Mouse (Mus musculus) heart, postnatal 0 days (tissue): Measurements from ENCODE around the gene Dapk3. TPM values are rescaled to one million over a fixed set of nuclear protein-coding genes. Genes with fewer than 3 reads are reported as not detected.
"Not testable (repeated sequence)": the region's sequence is repeated elsewhere in the genome, so short reads cannot be mapped to it uniquely, and the experiment has no call there.

ENCODE experiments used
- ATAC-seq: fragments of 200-750 bp; cut with Nextera tagmentation; 2 replicates; pipeline ENCODE4 v1.8.0; 2017; ENCODE audit warnings: low read depth, moderate number of reproducible peaks, moderate library complexity; ENCODE audit not compliant: insufficient read depth
- DNase-seq: peaks from one replicate; pipeline ENCODE4 v3.0.0-alpha.2; 2016; ENCODE audit warnings: low spot score
- H3K27ac ChIP-seq: fragments of 300-500 bp; sonication (generic); 2 replicates; pipeline ENCODE4 v1.5.1; 2014; ENCODE audit warnings: low read depth, mild to moderate bottlenecking
- H3K27me3 ChIP-seq: fragments of 300-500 bp; sonication (generic); 2 replicates; pipeline ENCODE4 v1.6.1; 2014; ENCODE audit warnings: low read length, mixed read lengths; ENCODE audit not compliant: control insufficient read depth, insufficient read depth
- H3K36me3 ChIP-seq: fragments of 300-500 bp; sonication (generic); replicated peaks from 2 replicates; pipeline ENCODE4 v1.6.1; 2014; ENCODE audit warnings: low read length, mixed read lengths; ENCODE audit not compliant: control insufficient read depth, insufficient read depth
- H3K4me1 ChIP-seq: fragments of 300-500 bp; sonication (generic); 2 replicates; pipeline ENCODE4 v1.6.1; 2014; ENCODE audit warnings: antibody characterized with exemption; ENCODE audit not compliant: control insufficient read depth, insufficient read depth
- H3K4me2 ChIP-seq: fragments of 300-500 bp; sonication (generic); 2 replicates; pipeline ENCODE4 v1.6.1; 2014; ENCODE audit warnings: low read depth, mild to moderate bottlenecking, low read length, moderate library complexity
- H3K4me3 ChIP-seq: fragments of 300-500 bp; sonication (generic); 2 replicates; pipeline ENCODE4 v1.5.1; 2014; ENCODE audit warnings: low read depth, low read length
- H3K9ac ChIP-seq: fragments of 300-500 bp; sonication (generic); replicated peaks from 2 replicates; pipeline ENCODE4 v1.6.1; 2014; ENCODE audit warnings: low read depth, low read length, mixed read lengths
- H3K9me3 ChIP-seq: fragments of 300-500 bp; sonication (generic); replicated peaks from 2 replicates; pipeline ENCODE4 v1.6.1; 2016; ENCODE audit warnings: low read length; ENCODE audit not compliant: control insufficient read depth
- CTCF ChIP-seq: IDR thresholded peaks from 2 replicates; pipeline ENCODE4 v1.5.1; 2016; ENCODE audit warnings: antibody characterized with exemption, control low read depth, low read depth
- EP300 ChIP-seq: IDR thresholded peaks from 2 replicates; pipeline ENCODE4 v1.6.1; 2016; ENCODE audit warnings: antibody characterized with exemption, low read depth
- WGBS: fragments of 180-500 bp; shearing (Covaris S2); extraction: QIAGEN DNeasy Blood & Tissue Kit; methylation state at CpG from one replicate; pipeline ENCODE4 v1.1.7; 2014; 5-methylcytosine and 5-hydroxymethylcytosine counted together
- polyA plus RNA-seq: library from polyadenylated mRNA; unstranded; fragments of >200 nt; fragmentation: Nextera tagmentation; extraction: Ambion mirVana; gene quantifications from 2 replicates; pipeline ENCODE4 v1.2.1, GENCODE M21; 2015
- total RNA-seq: library from RNA; depleted of rRNA; stranded (reverse); fragments of >200 nt; gene quantifications from 2 replicates; pipeline ENCODE4 v1.2.3, GENCODE M21; 2014; ENCODE audit warnings: low replicate concordance

Dapk3 gene
- total and polyA plus RNA-seq, 2 experiments from 2014 or later: 29.0 to 72.7 TPM

GRCm38 (mm10) chr10:81173132-81173531 is 9.7 kb upstream of the Dapk3 start:
- TF ChIP-seq EP300: no peak
- TF ChIP-seq CTCF: peak; percentile 81
- WGBS: 8% methylated on average over 21 of the region's 21 CpGs
- H3K27me3 ChIP-seq: no peaks in the 10 kb centered on the region
- peak overlapping the region; percentile 18; the same call in 1 of the 2 replicates for H3K9ac ChIP-seq
- ATAC-seq: peak; percentile 18; the same call in 1 of the 2 replicates
- DNase-seq: peak; percentile 84
- H3K4me2 ChIP-seq: peak overlapping the region; percentile 45
- H3K27ac ChIP-seq: peak overlapping the region; percentile 87
- H3K36me3 ChIP-seq: peaks cover 9% of the 10 kb centered on the region
- H3K4me1 ChIP-seq: peaks cover 23% of the 10 kb centered on the region
- no peak overlapping the region for H3K4me3 ChIP-seq
- H3K9me3 ChIP-seq: no peaks in the 10 kb centered on the region

- peaks cover 20% of the 10 kb centered on the region for H3K4me1 ChIP-seq
Observed at GRCm38 (mm10) chr10:81174617-81175344, 8.0 kb upstream of the Dapk3 start.

GRCm38 (mm10) chr10:81175345-81175701 is 7.5 kb upstream of the Dapk3 start:
- H3K27me3 ChIP-seq, H3K9me3 ChIP-seq, H3K9ac ChIP-seq, DNase-seq, ATAC-seq: not testable (repeated sequence)
- H3K36me3 ChIP-seq: peaks cover 31% of the 10 kb centered on the region
- WGBS: 12% methylated on average over 4 of the region's 4 CpGs
- H3K4me1 ChIP-seq: peaks cover 20% of the 10 kb centered on the region
- H3K27ac ChIP-seq: peak overlapping the region; percentile 95
- H3K4me3 ChIP-seq: peak overlapping the region; percentile 29
- peak overlapping the region; percentile 53 for H3K4me2 ChIP-seq

More at GRCm38 (mm10) chr10:81174617-81175344, 8.0 kb upstream of the Dapk3 start:
- peak overlapping the region; percentile 95 for H3K27ac ChIP-seq
- 4% methylated on average over 29 of the region's 29 CpGs for WGBS
- ATAC-seq (peak; percentile 48), DNase-seq (peak; percentile 86)
- H3K27me3 ChIP-seq: no peaks in the 10 kb centered on the region
- H3K4me3 ChIP-seq: peak overlapping the region; percentile 29
- H3K36me3 ChIP-seq: peaks cover 25% of the 10 kb centered on the region
- TF ChIP-seq EP300: no peak
- peak; percentile 91 for TF ChIP-seq CTCF
- peak overlapping the region; percentile 53 for H3K4me2 ChIP-seq
- H3K9ac ChIP-seq: no peak overlapping the region
- H3K9me3 ChIP-seq: no peaks in the 10 kb centered on the region

- Histone ChIP-seq H3K36me3 (peaks cover 37% of the 10 kb centered on the region), H3K27me3 (no peaks in the 10 kb centered on the region), H3K27ac (peak overlapping the region; percentile 95), H3K4me3 (peak overlapping the region; percentile 88), H3K9me3 (no peaks in the 10 kb centered on the region), H3K4me2 (peak overlapping the region; percentile 56), H3K9ac (0 out of 2 replicates have a peak overlapping the region, but pooled peaks have one; percentile 8), H3K4me1 (peaks cover 20% of the 10 kb centered on the region)
- TF ChIP-seq CTCF (no peak), EP300 (no peak)
- DNase-seq: no peak
- WGBS: 6% methylated on average over 13 of the region's 13 CpGs
- ATAC-seq: peak; percentile 4; the same call in 1 of the 2 replicates
Observed at GRCm38 (mm10) chr10:81175936-81176465, 6.8 kb upstream of the Dapk3 start.

DNA sequence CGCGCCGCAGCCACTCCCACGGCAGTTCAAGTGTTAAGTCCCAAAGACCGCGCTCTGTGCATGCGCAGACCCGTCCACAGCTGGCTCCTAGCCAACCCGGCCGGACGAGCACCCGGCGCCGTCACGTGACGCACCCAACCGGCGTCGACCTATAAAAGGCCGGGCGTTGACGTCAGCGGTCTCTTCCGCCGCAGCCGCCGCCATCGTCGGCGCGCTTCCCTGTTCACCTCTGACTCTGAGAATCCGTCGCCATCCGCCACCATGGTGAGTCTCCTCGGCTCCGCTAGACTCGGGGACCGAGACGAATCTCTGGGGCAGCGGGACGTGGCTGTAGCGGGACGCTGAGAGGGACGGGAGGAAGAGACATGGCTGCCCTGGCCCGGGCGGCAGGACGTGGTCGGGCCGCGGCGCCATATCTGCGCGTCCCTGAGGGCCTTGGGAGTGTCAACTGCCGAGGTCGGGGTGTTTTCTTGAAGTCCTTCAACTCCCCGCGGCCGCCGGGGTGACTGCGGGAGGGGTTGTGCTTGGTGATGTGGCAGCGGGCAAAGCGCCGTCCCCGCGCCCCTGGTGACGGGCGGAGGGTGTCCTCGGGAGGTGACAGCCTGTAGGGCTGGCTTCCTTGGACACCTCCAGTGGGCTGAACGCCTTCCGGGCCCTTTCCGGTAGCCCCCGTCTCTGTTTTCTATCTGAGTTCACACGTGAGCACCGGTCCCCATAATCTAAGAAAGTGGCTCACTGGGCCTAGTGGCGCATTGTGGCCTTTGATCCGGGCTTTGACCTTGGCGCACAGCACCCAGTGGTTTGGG is 6.1 kb upstream of the Dapk3 start, which contains the start of gene Eef2:
TSS of gene Eef2 (plus strand) at position 166 of the 806 bp plus-strand sequence.
- Histone ChIP-seq H3K9me3 (no peaks in the 10 kb centered on the region), H3K4me1 (peaks cover 20% of the 10 kb centered on the region), H3K36me3 (peaks cover 44% of the 10 kb centered on the region), H3K4me2 (peak within 1 kb of the TSS; percentile 89), H3K4me3 (peak within 1 kb of the TSS; percentile 88), H3K27ac (peak within 1 kb of the TSS; percentile 95), H3K9ac (peak within 1 kb of the TSS; percentile 96), H3K27me3 (no peaks in the 10 kb centered on the region)
- WGBS: under 1% methylated on average over 77 of the region's 77 CpGs
- TF ChIP-seq CTCF (no peak), EP300 (peak; percentile 94)
- ATAC-seq (peak; percentile 85), DNase-seq (peak; percentile 95)
